Mouse (Mus musculus): ENCODE measurements around the gene Gm609.
A peak's percentile ranks its signal among the peaks of the same experiment; 100 is the strongest.
"Not testable (repeated sequence)": the region's sequence is repeated elsewhere in the genome, so short reads cannot be mapped to it uniquely, and the experiment has no call there.

The Gm609 gene

DNA sequence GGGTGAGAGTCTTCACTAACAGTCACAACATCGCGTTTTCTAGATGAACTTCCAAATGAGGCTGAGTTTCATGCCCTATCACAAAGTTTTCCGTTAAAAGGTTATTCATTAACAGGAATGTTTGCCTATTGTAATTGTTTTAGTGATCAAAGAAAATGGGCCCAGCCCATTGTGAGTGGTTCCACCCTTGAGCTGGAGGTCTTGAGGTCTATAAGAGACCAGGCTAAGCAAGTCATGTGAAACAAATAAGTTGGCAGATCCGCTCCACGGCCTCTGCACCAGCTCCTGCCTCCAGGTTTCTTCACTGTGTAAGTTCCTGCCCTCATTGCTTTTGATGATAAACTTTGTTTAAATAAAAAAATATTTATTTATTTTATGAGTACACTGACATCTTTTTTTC, at the start of gene Gm609:
TSS of gene Gm609 (minus strand) at position 43 of the 400 bp plus-strand sequence.
- no peak for DNase-seq

DNA sequence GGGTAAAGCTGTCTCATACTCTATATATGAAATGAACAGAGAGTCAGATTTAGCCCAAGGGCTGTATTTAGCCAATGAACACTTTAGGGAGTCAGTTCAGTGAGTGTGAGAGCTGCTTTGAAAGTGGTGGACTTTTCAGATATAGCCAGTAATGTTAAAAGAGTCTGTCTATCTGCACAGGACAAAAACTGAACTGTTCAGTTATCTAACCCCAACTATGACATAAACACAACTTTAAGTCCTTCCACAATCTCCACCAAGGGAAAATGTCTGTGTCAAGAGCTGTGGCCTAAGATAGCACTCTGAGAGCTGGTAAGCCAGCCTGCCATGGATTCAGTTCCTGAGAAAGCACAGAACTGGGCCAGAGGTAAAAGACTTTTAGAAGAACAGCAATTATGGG, 49.3 kb upstream of the Gm609 start:
- no peak for DNase-seq

DNA sequence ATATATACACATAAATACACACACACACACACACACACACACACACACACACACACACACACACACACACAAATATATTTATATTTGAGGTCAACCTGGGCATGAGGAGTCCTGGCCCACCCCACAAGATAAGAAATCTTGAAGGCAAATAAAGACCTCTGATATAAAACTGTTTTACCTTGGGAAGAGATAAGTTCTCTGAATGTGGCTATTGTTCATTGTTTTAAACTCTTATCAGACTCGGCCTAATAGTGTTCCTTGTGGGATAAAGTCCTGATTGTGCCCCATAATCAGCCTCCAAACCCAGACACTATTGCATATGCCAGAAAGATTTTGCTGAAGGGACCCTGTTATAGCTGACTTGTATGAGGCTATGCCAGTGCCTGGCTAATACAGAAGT, 45.6 kb upstream of the Gm609 start:
- not testable (repeated sequence) for DNase-seq

DNA sequence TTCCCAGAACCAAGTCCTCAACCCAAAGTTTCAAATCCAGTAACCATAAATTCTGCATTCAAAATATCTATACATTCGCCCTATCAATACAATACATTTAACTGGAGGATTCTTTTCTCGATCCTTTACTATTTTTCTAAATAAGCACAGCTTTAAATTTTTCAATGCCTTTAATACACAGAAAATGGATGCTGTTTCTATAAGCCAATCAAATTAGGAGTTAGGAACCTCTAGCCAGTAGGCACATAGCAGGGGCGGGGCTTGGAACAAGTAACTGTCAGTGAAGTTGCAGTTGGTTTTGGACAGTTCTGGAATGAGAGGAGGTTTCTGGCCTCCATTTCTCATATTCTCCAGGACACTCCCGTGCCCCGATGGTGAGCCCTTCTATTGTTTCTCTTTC, 42.2 kb upstream of the Gm609 start, which contains the start of gene Slc9c1:
TSS of gene Slc9c1 (plus strand) at position 301 of the 400 bp plus-strand sequence.
- DNase-seq: no peak

DNA sequence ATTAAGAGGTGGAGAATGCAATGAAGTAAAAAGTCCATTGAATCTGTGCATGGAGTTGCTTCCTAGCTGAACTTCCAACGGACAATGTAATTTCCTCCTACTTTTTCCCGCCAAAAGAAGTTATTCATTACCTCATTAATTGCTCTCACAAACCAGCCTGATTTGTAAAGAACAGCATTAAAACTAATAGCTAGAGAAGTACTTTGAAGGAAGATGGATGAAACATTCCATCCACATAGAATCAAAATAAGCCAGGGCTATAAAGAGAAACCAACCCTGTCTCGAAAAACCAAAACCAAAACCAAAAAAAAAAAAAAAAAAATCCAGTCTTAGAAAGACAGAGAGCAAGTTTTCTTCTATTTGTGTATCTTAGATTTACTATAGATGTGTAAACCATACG, 39.2 kb upstream of the Gm609 start, which contains the start of gene Gm17783:
TSS of gene Gm17783 (minus strand) at position 101 of the 400 bp plus-strand sequence.
- no peak for DNase-seq

DNA sequence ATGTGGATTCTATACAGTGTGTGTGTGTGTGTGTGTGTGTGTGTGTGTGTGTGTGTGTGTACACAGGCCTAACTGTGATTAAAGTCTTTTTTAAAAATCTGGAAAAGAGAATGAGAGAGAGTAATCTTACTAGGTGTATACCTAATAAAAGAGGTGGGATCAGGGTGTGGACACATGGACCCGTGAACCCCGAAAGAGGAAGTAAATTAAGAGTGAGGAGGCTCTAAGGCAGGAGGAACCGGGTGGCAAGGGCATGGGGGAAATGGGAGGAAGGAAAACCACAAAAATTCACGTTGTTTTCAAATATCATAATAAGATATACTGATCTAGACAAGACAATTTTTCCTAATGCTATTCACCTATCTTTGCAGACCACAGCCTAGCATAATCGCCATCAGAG, 32.8 kb upstream of the Gm609 start:
- no peak for DNase-seq

DNA sequence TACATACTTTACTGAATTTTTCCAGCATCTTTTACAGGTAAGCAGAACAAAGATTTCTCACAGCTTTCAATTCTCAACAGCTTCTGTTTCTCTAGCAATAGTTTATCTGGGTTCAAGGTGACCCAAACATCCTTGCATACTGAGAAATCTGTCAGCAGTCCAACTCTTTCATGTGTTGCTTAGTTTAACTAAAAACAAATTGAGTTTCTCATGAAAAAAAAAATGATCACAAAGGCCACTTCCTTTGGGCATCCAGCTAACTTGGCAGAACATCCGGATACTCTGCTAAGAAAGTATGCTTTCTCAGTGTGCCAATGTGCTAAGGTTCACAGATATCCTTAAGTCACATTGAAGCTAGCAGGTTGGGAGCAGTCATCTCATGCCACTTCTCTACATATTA, 2.6 kb upstream of the Gm609 start:
- no peak for DNase-seq

DNA sequence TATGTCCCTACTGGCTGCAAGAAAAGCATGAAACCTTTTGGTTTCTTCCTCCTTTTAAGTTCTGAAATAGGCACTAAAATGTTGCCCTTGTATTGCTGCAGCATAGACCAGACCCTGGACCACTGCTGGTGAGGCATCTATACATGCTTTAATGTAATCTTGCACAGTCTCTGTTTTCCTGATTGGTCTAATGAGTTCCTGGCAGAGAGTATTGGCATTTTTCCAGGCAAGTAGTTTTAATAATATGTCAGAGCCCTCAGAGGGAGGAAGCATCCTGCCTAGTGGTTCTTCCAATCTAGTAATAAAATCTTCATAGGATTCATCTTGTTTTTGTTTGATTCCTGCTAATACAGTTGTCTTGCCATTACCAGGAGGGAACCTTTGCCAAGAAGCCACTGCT, 15.8 kb downstream of the Gm609 start:
- DNase-seq: no peak

DNA sequence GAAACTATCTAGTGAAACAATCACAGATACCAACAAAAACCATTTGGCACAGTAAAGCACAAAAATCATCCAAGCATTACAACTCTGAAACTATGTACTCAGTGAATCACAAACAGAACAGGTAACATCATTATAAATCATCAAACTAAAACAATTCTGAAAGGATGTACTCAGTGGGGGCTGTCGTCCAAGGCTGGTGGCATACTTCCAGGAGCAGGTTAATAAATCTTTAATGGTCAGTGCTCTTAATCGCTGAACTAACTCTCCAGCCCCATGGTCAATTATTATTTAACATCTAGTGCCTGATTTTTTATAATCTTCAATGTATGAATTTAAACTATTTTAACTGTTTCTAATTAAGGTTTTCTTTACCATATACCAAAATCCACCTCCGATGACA, 20.9 kb downstream of the Gm609 start:
- DNase-seq: not testable (repeated sequence)

DNA sequence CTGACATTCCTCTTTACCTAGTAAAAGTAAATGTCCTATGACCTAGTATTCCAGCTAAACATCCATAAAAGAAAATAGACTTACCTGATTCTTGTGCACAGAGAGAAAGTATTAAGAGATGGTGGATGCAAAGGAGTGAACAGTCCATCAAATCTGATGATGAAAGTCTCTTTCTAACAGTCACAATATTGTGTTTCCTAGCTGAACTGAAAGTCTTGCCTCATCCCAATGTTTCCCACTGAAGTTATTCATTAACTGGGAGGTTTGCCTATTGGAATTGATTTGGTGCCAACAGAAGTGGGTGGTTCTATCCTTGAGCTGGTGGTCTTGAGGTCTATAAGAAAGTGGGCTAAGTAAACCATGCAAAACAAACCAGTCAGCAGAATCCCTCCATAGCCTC, 38.0 kb downstream of the Gm609 start:
- no peak for DNase-seq

DNA sequence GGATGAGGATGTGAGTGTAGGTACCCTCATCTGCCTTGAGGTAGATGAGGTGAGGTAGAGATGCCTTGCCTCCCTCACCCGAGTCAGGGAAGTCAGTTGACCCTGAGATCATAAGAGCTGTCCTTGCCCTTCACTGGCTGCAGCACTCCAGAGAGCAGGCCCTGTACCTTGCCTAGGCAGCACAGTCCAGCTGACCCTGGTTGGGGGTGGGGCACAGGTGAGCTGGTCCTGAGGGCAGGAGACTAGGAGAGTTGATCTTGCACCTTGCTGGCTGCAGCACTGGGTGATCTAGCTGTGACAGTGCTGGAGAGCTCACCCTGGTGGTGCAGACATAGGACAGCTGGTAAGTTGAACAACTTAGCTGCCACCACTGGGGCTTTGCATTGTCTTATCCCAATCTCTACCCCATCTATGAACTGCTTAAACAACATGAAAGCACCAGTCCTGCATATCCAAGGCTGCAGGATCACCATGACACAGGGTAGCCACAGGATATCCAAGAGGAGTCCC, 55.5 kb downstream of the Gm609 start:
- DNase-seq: no peak

DNA sequence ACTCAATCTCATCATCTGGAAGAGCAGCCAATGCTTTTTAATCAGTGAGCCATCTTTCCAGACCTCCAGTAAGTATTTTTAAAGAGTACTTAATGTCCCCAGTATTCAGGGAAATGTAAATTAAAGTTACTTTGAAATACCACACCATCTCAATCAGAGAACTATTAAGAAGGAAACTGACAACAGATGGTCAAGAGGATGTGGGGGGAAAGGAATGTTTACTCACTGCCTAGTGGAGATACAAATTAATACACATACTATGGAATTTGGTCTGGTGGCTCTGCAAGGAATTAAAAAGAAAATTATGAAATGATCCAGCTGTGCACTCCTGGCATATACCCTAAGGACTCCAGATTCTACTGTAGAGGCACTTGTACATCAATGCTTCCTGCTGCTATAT, 57.2 kb downstream of the Gm609 start:
- DNase-seq: no peak

DNA sequence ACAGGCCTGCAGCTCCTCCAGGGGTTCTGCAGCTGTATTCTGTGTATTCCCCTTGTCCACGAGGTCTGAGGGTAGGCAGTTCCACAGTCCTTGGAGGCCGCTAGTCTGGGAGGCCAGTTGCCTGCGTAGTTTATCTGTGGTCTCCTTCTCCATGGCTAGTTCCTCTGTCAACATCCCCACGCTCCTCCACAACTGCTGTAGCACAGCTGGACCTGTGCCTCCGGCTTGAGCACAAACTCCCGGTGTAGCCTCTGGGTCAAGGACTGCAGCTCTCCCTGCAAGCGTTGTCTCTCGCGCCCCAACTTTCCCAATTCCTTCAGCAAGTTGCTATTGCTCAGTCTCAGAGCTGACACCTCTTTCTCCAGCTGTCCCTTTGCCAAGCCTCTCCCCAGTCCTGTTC, 65.1 kb downstream of the Gm609 start:
- no peak for DNase-seq

DNA sequence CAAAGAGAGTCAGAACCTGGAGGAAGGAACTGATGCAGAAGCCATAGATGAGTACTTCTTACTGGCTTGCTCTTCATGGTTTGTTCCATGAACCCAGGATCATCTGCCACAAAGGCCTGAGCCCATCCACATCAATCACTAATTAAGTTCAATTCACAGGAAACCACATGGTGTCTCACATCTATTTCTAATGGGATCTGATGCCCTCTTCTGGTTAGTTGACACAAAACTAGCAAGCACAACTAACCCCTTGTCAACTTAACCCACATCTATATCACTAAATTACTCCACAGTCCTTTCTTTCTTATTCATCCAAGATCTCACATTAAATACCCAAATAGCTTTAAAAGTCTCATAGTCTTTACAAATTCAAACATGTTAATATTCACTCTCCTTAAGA, 79.3 kb downstream of the Gm609 start:
- no peak for DNase-seq

DNA sequence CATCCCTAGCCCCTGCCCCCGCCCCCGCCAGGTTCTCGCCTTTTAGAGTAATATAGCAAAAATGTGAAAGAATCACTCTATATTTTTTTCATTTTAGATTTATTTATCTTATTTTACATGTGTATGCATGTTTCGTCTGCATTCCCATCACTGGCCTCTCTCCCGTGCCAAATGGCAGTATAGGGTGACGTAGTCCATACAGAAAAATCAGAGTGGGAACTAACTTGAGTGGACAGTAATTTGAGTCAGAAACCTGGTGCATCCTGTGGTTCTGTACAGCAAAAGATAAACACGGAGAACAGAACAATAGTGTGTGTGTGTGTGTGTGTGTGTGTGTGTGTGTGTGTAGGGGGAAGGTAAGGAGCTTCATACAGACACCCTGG, 83.7 kb downstream of the Gm609 start:
- not testable (repeated sequence) for DNase-seq

DNA sequence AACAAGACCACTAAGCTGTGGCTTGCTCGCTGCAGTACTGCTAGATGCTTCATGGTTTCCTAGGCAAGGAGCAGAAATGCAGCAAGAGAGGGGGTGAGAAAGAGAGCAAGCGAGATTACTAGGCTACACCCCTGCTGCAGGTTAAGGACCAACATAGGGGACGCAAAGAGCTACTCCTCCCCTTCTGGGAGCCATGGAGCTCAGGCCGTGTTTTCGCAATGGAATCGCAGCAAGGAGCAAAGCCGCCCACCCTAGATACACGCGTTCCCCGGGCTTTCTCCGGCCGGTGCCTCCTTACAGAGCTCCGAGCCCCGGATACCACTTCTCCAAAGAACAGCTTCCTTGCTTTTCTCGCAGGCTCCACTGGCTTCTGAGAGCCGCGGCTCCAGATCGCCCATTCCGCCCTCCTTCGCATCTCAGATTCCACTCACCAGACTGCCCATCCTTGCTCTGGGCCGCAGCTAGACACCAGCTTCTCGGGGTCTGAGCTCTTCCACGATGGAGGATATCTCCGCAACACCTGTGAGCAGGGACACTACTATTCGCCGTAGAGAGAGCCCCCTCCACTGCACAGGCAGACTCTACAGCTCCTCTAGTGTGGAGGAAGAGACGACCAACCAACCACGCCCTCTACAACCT, 84.2 kb downstream of the Gm609 start, which contains the start of gene Cd200:
TSS of gene Cd200 (minus strand) at position 629 of the 639 bp plus-strand sequence.
- peak; percentile 31 for DNase-seq

DNA sequence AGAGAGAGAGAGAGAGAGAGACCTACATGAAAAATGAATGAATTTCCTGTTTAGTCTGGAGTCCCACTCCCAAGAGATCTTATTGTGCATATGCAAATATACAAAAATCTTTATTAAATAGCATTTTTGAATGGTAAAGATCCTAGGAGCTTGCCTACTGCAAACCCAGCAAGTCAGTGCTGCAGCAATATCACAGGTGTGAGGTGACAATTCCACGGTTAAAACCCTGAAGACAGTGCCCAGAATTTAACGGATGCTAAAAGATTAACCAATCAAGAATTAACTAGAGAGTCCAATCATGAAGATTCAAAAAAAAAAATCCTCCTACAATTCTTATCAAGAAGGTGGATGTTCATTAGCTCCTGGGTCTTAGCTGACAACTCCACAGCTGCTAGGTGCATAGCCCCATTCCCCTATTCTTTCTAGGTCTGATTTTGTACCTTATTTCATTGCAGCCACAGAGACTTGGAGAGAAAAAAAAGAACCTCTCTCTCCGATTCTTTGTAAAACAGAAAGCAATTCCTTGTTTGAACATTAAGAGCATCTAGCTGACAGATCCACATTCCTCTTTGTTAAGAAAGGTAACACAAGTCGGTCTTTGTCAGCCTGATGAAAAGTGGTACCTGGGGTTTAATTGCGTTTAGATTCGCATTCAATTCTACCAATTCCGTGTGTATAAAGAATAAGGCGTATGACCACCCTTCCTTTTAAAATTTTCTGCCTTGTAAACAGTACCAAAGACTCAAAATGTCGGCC, 84.9 kb downstream of the Gm609 start:
- DNase-seq: no peak

DNA sequence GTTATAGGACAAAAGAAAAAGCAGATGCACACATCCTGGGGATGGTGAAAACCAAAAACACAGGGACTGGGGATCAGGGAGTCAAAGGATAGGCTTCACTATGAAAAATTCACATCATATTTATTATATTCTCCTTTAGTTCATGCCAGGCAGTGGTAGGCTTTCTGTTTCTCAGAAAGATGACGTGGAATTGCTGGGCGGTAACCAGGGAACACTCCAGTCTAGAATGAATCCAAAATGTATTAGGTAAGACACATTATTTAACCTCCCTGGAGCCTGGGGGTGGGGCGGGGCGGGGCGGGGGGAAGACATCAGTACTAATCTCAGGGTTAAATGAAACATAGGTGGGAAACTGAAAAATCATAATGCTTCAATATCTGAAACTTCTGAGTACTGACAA, 85.7 kb downstream of the Gm609 start:
- DNase-seq: no peak

DNA sequence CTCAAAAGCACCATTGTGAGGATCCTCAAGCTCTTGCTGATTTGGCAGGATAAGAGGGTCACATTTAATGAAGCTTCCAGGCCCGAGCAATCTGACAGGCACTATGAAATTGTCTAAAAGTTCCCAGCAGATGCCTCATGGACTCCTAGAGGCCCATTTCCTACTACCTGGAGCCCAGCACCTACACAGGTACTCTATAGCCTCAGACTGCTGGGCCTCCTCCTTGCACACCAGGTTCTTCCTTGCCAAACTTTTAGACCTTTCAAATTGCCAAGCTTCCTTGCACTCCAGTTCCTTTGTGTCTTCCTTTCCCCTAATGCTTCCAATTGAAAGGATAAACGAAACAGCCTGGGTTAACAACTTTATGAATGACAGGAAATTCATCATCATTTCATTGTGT, 89.8 kb downstream of the Gm609 start:
- no peak for DNase-seq

DNA sequence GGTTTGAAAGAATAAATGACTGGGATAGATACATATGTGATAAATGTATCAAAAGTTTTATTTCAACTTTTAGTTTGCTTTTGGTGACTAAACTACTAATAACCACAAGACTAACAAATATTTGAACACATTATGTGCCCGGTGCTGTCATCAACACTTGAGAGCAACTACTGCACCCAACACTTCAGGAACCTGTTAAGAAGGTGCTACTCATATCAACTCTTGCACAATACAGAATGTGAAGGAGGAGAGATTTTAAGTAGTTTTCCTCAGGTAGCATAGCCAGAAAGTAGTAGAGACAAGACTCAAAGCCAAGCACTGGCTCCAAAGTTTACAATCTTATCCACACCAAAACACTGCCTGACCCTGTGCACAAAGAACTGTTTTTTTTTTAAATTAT, 90.7 kb downstream of the Gm609 start:
- no peak for DNase-seq

DNA sequence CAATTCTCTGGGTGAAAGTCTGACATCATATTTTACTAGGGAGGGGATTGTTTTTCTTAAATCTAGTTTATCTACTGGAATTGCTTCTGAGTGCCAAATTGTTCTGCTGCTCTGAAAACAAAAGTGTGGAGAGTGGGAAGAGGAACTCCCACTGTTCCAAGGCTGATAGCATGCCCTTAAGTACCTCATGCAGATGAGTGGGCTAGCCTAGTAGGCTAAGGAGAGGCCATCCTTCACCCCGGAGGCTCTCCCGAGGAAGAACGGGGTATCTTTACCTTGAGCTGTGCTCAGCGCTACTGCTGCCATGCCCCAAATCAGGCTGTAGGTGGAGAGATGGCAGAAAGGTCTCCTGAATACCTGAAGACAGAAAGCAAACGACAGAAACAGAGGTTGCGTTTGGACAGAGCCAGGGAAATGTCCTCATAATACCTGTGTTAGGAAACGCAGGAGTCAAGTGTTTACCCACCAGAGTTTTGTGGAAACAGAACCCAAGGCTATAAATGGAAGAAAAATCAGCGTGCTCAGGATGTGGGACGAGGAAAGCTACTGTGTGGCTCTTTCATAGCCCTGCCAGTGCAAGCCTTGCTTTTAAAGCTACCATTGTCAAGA, 92.7 kb downstream of the Gm609 start:
- DNase-seq: no peak

DNA sequence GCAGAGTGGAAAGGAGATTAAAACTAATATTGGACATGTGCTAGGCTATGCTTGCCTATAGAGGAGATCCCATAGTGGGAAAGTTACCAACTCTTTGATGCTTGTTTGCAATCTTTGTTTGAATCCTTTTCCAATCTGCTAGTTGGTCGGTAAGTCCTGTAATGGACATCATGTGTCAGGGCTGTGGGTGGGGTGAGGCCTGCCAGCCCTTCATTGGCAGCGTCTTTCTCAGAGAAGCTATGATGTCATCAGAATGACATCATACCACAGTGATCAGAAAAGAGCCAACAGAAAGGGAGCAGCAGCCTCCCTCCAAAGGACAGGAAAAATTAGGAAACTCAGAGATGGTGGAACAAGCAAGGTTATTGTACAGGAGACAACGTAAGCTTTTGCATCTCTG, 93.4 kb downstream of the Gm609 start:
- DNase-seq: no peak

DNA sequence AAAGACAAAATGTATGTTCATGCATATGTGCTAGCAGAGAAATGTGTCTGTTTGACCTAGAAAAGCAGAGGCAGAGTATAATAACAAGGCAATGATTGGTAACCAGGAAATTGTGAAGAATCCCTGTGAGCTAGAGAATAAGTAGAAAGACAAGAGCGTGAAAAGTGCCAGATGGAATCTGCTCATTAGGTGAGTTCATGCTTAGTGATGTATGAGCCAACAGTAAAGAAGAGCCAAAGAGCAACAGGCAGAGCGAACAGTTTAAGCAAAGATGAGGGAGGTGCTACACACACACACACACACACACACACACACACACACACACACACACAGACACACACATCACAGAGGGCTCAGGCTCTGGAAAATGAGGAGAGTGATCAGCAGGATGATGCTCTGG, 95.3 kb downstream of the Gm609 start:
- DNase-seq: peak; percentile 19

DNA sequence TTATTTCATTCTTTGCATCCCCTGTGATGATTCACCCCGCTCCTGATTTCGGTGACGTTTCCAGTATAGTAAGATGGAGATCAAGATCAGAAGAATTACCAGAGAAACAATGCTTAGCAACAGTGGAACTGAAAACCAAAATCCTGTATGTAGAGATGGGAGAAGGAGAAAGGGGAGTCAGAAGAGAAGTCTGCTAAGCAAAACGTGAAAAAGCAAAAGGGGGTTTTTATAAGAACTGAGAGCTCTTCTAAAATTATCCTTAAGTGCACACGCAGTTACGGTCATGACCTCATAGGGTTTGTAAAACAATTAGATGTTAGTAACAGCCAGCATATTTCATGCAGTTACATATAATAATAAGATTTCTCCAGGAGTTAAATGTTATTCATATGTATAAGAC, 100.5 kb downstream of the Gm609 start:
- DNase-seq: no peak

Data from layer of hippocampus, adult 9-11 months (tissue).